Mouse (Mus musculus): ENCODE measurements around the gene Obp2a. TPM values are rescaled to one million over a fixed set of nuclear protein-coding genes. Genes with fewer than 3 reads are reported as not detected.

Obp2a gene
- polyA plus RNA-seq, 1 experiment, result not detected

DNA sequence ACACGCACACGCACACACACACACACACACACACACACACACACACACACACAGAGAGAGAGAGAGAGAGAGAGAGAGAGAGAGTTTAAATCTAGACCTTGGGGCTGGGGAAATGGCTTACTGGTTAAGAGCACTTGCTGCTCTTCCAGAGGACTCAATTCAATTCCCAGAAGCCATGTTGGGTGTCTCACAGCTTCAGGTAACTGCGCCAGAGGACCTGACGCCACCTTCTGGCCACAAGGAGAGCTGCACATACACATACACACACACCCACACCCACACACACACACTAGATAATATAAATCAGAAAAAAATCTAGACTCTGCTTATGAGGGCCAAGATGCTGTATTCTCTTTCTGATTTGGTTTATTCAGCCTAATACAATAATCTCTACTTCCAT is 12.9 kb upstream of the Obp2a start:
- H3K36me3 ChIP-seq (ENCODE audit: control insufficient read depth, insufficient read depth, low read length), result no peaks in the 10 kb centered on the region
- TF ChIP-seq CTCF (IDR thresholded peaks at IDR 0.05; ENCODE audit: control insufficient read depth, insufficient read depth, insufficient replicate concordance, low read depth, low read length), result peak; percentile 37; the same call in 1 of the 2 replicates
- TF ChIP-seq POLR2A (IDR thresholded peaks at IDR 0.05; ENCODE audit: control insufficient read depth, low read depth, low read length), result no peak
- H3K27me3 ChIP-seq (ENCODE audit: control insufficient read depth, insufficient read depth, low read length), result no peaks in the 10 kb centered on the region
- H3K4me1 ChIP-seq (ENCODE audit: control insufficient read depth, insufficient read depth, low read length), result no peaks in the 10 kb centered on the region
- no peak overlapping the region for H3K4me3 ChIP-seq (ENCODE audit: control insufficient read depth, low read depth, low read length)
- H3K27ac ChIP-seq (ENCODE audit: control insufficient read depth, insufficient read depth, low read depth, low read length), result no peak overlapping the region

DNA sequence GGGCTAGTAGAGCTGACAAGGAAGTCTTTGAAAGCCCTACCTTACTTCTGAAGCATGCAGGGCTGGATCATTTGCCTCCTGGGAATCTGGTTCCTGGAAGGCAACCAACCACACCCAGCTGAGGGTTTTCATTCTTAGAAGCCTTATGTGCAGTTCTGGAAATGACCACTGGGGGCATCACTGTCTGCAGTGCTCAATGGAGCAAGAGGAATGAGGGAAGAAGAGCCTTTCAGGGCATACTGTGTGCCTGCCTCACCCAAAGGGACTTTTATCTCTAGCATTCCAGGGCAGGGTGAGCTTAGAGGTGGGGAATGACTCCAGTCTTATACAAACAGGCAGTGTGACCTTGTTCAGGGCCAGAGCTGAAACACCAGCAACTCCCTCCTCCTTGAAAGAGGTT is 5.2 kb upstream of the Obp2a start:
- TF ChIP-seq POLR2A (IDR thresholded peaks at IDR 0.05; ENCODE audit: control insufficient read depth, low read depth, low read length) (no peak), CTCF (IDR thresholded peaks at IDR 0.05; ENCODE audit: control insufficient read depth, insufficient read depth, insufficient replicate concordance, low read depth, low read length) (peak; percentile 56; the same call in 1 of the 2 replicates)
- H3K27me3 ChIP-seq (ENCODE audit: control insufficient read depth, insufficient read depth, low read length), result no peaks in the 10 kb centered on the region
- no peaks in the 10 kb centered on the region for H3K36me3 ChIP-seq (ENCODE audit: control insufficient read depth, insufficient read depth, low read length)
- H3K27ac ChIP-seq (ENCODE audit: control insufficient read depth, insufficient read depth, low read depth, low read length), result no peak overlapping the region
- no peaks in the 10 kb centered on the region for H3K4me1 ChIP-seq (ENCODE audit: control insufficient read depth, insufficient read depth, low read length)
- no peak overlapping the region for H3K4me3 ChIP-seq (ENCODE audit: control insufficient read depth, low read depth, low read length)

DNA sequence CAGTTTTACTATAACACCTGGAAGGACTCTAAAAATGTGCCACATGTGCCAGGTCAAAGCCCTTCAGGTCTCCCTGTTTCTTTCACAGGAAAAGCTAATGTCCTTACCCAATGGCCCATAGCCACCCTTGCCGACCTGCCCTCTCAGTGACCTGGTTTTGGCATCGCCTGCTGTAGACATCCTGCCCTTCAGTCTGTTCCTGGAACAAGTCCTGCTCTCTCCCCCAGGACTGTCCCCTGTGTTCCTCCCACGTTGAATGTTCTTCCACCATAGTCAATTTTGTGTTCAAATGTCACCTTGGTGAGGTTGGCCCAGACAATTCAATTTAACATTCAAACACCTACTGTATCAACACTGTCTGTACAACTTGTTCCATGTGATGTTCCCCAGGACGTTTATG is 2.9 kb upstream of the Obp2a start:
- TF ChIP-seq POLR2A (IDR thresholded peaks at IDR 0.05; ENCODE audit: control insufficient read depth, low read depth, low read length) (no peak), CTCF (IDR thresholded peaks at IDR 0.05; ENCODE audit: control insufficient read depth, insufficient read depth, insufficient replicate concordance, low read depth, low read length) (no peak)
- H3K27me3 ChIP-seq (ENCODE audit: control insufficient read depth, insufficient read depth, low read length), result no peaks in the 10 kb centered on the region
- H3K36me3 ChIP-seq (ENCODE audit: control insufficient read depth, insufficient read depth, low read length), result no peaks in the 10 kb centered on the region
- no peak overlapping the region for H3K4me3 ChIP-seq (ENCODE audit: control insufficient read depth, low read depth, low read length)
- no peak overlapping the region for H3K27ac ChIP-seq (ENCODE audit: control insufficient read depth, insufficient read depth, low read depth, low read length)
- no peaks in the 10 kb centered on the region for H3K4me1 ChIP-seq (ENCODE audit: control insufficient read depth, insufficient read depth, low read length)

DNA sequence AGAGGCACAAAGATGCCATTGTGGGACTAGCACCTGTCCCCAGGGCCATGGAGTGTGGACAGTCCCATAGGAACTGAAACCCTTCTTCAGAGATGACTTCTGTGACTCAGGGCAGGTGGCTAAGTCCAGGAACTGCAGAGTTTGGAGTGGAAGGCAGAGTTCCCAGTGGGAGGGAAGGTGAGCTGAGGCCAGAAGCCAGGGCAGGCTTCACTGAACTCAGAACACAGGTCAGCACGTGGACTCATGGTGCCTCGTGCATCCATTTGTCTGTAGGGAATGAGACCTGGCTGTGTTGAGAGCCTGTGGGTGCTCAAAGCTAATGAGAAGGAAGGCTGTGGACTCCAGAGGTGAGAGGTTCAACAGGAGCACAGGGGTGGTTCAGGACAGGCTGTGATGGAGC is 1.1 kb upstream of the Obp2a start:
- no peak for TF ChIP-seq CTCF (IDR thresholded peaks at IDR 0.05; ENCODE audit: control insufficient read depth, insufficient read depth, insufficient replicate concordance, low read depth, low read length)
- no peak for TF ChIP-seq POLR2A (IDR thresholded peaks at IDR 0.05; ENCODE audit: control insufficient read depth, low read depth, low read length)

DNA sequence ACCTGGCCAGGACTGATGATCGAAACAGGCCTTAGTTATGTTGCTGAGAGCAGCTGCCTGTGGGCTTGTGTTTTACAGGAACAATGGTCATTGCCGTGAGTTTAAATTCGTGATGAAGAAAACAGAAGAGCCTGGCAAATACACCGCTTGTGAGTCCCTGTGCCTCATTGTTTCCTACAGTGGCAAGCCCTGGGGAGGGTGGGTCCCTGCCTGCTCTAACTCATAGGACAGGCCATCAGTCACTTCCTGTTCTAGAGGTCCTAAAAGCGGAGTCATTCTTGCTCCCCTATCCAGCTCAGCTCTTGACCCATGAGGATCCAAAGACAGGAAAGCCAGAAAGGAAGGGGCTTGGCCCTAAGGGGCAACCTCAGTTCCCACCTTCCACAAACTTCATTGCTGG is 1.2 kb downstream of the Obp2a start:
- TF ChIP-seq CTCF (IDR thresholded peaks at IDR 0.05; ENCODE audit: control insufficient read depth, insufficient read depth, insufficient replicate concordance, low read depth, low read length), result no peak
- Histone ChIP-seq H3K27me3 (ENCODE audit: control insufficient read depth, insufficient read depth, low read length) (no peaks in the 10 kb centered on the region), H3K27ac (ENCODE audit: control insufficient read depth, insufficient read depth, low read depth, low read length) (no peak overlapping the region), H3K4me3 (ENCODE audit: control insufficient read depth, low read depth, low read length) (no peak overlapping the region), H3K4me1 (ENCODE audit: control insufficient read depth, insufficient read depth, low read length) (no peaks in the 10 kb centered on the region), H3K36me3 (ENCODE audit: control insufficient read depth, insufficient read depth, low read length) (no peaks in the 10 kb centered on the region)

More for the DNA sequence above, 1.1 kb upstream of the Obp2a start:
- Histone ChIP-seq H3K4me3 (ENCODE audit: control insufficient read depth, low read depth, low read length) (no peak overlapping the region), H3K36me3 (ENCODE audit: control insufficient read depth, insufficient read depth, low read length) (no peaks in the 10 kb centered on the region), H3K4me1 (ENCODE audit: control insufficient read depth, insufficient read depth, low read length) (no peaks in the 10 kb centered on the region), H3K27ac (ENCODE audit: control insufficient read depth, insufficient read depth, low read depth, low read length) (no peak overlapping the region), H3K27me3 (ENCODE audit: control insufficient read depth, insufficient read depth, low read length) (no peaks in the 10 kb centered on the region)

DNA sequence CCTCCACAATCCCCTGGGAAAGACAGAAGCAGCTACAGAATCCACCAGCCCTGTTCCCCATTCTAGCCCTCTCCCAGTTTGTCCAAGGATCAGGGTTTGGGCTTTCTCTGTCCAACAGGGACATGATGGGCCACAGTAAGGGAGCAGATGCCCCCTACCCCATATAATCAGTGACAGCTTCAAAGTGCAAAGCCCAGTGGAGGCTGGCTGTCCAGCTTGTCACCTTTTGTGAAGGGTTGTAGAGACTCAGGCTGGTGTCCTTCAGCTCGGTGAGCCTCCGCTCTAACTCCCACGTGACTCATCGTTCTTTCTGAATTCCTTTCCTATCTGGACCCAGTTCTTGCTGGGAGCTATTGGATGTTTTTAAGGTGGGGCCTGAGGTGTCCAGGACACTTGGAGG is 3.9 kb downstream of the Obp2a start:
- Histone ChIP-seq H3K27ac (ENCODE audit: control insufficient read depth, insufficient read depth, low read depth, low read length) (no peak overlapping the region), H3K4me1 (ENCODE audit: control insufficient read depth, insufficient read depth, low read length) (no peaks in the 10 kb centered on the region), H3K27me3 (ENCODE audit: control insufficient read depth, insufficient read depth, low read length) (no peaks in the 10 kb centered on the region), H3K4me3 (ENCODE audit: control insufficient read depth, low read depth, low read length) (no peak overlapping the region), H3K36me3 (ENCODE audit: control insufficient read depth, insufficient read depth, low read length) (no peaks in the 10 kb centered on the region)
- TF ChIP-seq POLR2A (IDR thresholded peaks at IDR 0.05; ENCODE audit: control insufficient read depth, low read depth, low read length), result no peak
- no peak for TF ChIP-seq CTCF (IDR thresholded peaks at IDR 0.05; ENCODE audit: control insufficient read depth, insufficient read depth, insufficient replicate concordance, low read depth, low read length)

DNA sequence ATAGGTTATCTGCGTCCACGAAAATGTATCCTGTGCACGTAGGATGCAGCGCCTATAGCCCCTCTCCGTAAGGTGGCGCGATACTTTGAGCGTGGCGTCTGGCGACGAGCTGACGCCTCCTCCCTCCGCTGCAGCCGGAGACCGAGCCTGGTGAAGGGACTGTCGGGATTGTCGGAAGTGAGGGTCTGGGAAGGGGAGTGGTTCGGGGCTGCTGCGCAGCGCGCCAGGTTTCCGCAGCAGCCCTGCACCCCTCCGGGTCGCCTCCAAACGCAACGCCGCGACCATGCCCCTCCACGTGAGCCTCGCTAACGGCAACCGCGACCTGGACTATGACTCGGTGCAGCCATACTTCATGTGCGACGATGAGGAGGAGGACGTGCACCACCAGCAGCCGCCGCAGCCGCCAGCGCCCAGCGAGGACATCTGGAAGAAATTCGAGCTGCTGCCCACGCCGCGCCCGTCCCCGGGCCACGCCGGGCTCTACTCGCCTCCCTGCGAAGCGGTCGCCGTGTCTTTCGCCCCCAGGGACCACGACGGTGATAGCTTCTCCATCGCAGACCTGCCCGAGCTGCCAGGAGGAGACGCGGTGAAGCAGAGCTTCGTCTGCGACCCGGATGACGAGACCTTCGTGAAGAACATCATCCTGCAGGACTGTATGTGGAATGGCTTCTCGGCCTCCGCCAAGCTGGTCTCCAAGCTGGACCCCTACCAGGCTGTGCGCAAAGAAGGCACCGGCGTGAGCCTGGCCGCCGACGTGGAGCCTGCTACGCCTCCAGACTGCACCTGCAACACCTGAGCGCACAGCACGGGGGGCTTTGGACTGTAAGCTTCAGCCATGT is 7.0 kb downstream of the Obp2a start, which contains the start of gene Bmyc:
Bmyc (plus strand) TSS at position 97 of the 839 bp plus-strand sequence.
- Histone ChIP-seq H3K27me3 (ENCODE audit: control insufficient read depth, insufficient read depth, low read length) (no peaks in the 10 kb centered on the region), H3K4me3 (ENCODE audit: control insufficient read depth, low read depth, low read length) (peak within 1 kb of the TSS; percentile 84), H3K36me3 (ENCODE audit: control insufficient read depth, insufficient read depth, low read length) (no peaks in the 10 kb centered on the region), H3K27ac (ENCODE audit: control insufficient read depth, insufficient read depth, low read depth, low read length) (peak within 1 kb of the TSS; percentile 5), H3K4me1 (ENCODE audit: control insufficient read depth, insufficient read depth, low read length) (no peaks in the 10 kb centered on the region)
- TF ChIP-seq POLR2A (IDR thresholded peaks at IDR 0.05; ENCODE audit: control insufficient read depth, low read depth, low read length) (peak; percentile 28; the same call in 1 of the 2 replicates), CTCF (IDR thresholded peaks at IDR 0.05; ENCODE audit: control insufficient read depth, insufficient read depth, insufficient replicate concordance, low read depth, low read length) (peak; percentile 31; the same call in 1 of the 2 replicates)

All from testis, adult 2 months (tissue).